Mouse (Mus musculus) kidney, postnatal 0 days (tissue): ENCODE results near the gene Robo2. TPM values are rescaled to one million over a fixed set of nuclear protein-coding genes. Genes with fewer than 3 reads are reported as not detected.

Source experiments
- ATAC-seq: fragments of 200-750 bp; cut with Nextera tagmentation; replicated peaks from 2 replicates; pipeline ENCODE4 v1.8.0; 2017; ENCODE audit warnings: low read depth, moderate number of reproducible peaks, moderate TSS enrichment, moderate library complexity; ENCODE audit not compliant: low FRiP score
- DNase-seq: peaks from one replicate; pipeline ENCODE4 v3.0.0-alpha.2; 2016; ENCODE audit warnings: low spot score
- H3K27ac ChIP-seq: fragments of 300-500 bp; sonication (generic); 2 replicates; pipeline ENCODE4 v1.5.1; 2014; ENCODE audit warnings: mild to moderate bottlenecking
- H3K27me3 ChIP-seq: fragments of 300-500 bp; sonication (generic); 2 replicates; pipeline ENCODE4 v1.6.1; 2014; ENCODE audit warnings: low read length, mixed read lengths; ENCODE audit not compliant: insufficient read depth
- H3K36me3 ChIP-seq: fragments of 300-500 bp; sonication (generic); 2 replicates; pipeline ENCODE4 v1.6.1; 2014; ENCODE audit warnings: low read length, mixed read lengths; ENCODE audit not compliant: insufficient read depth
- H3K4me1 ChIP-seq: fragments of 300-500 bp; sonication (generic); replicated peaks from 2 replicates; pipeline ENCODE4 v1.6.1; 2014; ENCODE audit warnings: antibody characterized with exemption, low read length, mixed read lengths; ENCODE audit not compliant: insufficient read depth
- H3K4me2 ChIP-seq: fragments of 300-500 bp; sonication (generic); 2 replicates; pipeline ENCODE4 v1.6.1; 2014; ENCODE audit warnings: mild to moderate bottlenecking, low read length, moderate library complexity, mixed read lengths
- H3K4me3 ChIP-seq: fragments of 300-500 bp; sonication (generic); replicated peaks from 2 replicates; pipeline ENCODE4 v1.5.1; 2014; ENCODE audit warnings: low read depth, low read length
- H3K9ac ChIP-seq: fragments of 300-500 bp; sonication (generic); 2 replicates; pipeline ENCODE4 v1.6.1; 2014; ENCODE audit warnings: low read depth, low read length
- H3K9me3 ChIP-seq: fragments of 300-500 bp; sonication (generic); replicated peaks from 2 replicates; pipeline ENCODE4 v1.6.1; 2016; ENCODE audit warnings: low read length, inconsistent platforms, mixed read lengths
- CTCF ChIP-seq: IDR thresholded peaks from 2 replicates; pipeline ENCODE4 v1.5.1; 2016; ENCODE audit warnings: antibody characterized with exemption, low read depth, mild to moderate bottlenecking, moderate library complexity
- WGBS: fragments of 180-500 bp; shearing (Covaris S2); extraction: QIAGEN DNeasy Blood & Tissue Kit; methylation state at CpG from one replicate; pipeline ENCODE4 v1.1.7; 2014; 5-methylcytosine and 5-hydroxymethylcytosine counted together
- polyA plus RNA-seq: library from polyadenylated mRNA; unstranded; fragments of >200 nt; fragmentation: Nextera tagmentation; extraction: Ambion mirVana; gene quantifications from 2 replicates; pipeline ENCODE4 v1.2.1, GENCODE M21; 2015

The Robo2 gene
- polyA plus RNA-seq, 1 experiment from 2014 or later = 30.7 TPM

DNA sequence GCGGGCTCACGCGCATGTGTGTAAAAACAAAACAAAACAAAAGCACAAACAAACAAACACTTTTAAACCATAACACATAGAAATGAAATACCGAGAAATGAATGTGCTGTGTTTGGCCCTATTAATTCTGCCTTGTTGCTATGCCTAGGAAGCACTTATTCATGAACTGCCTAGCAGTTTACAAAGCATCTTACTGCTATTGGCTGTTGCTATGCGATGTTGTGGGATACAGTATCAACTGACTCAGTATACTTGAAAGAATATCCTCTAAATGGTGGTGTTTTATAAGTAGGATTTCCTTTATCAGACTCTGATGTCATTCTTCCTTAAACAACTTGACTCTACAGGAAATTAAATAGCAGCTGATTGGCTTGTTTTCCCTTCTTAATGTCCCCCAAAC, 339.0 kb downstream of the Robo2 start:
- Histone ChIP-seq H3K4me2 (no peak overlapping the region), H3K9me3 (no peaks in the 10 kb centered on the region), H3K27me3 (no peaks in the 10 kb centered on the region), H3K9ac (no peak overlapping the region), H3K4me1 (no peaks in the 10 kb centered on the region), H3K4me3 (no peak overlapping the region), H3K27ac (no peak overlapping the region), H3K36me3 (no peaks in the 10 kb centered on the region)
- no peak for DNase-seq
- no peak for TF ChIP-seq CTCF
- no peak for ATAC-seq
- 93% methylated on average over 5 of the region's 5 CpGs for WGBS

DNA sequence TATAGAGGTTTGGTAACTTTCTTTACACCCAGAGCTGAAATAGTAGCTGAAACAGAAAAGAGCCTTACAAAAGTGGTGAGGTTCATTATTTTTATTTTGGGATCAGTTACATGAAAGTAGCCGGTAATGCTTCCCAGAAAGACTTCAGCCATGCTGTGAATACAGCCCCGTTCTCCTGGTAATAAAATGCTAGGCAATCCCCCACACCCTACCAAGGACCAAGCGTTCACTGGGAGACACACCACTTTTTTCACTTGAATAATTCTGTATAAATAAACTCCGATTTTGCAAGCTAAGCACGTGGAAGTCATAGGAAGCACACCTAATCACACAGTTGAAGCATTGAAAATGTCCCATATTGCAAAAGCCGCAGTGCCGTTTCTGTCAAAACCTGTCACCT, 341.0 kb downstream of the Robo2 start:
- no peaks in the 10 kb centered on the region for H3K36me3 ChIP-seq
- H3K27ac ChIP-seq = no peak overlapping the region
- no peaks in the 10 kb centered on the region for H3K27me3 ChIP-seq
- no peak overlapping the region for H3K4me3 ChIP-seq
- ATAC-seq = no peak
- no peaks in the 10 kb centered on the region for H3K9me3 ChIP-seq
- DNase-seq = peak; percentile 47
- H3K9ac ChIP-seq = no peak overlapping the region
- H3K4me2 ChIP-seq = peak overlapping the region; percentile 8
- 42% methylated on average over 7 of the region's 7 CpGs for WGBS
- H3K4me1 ChIP-seq = no peaks in the 10 kb centered on the region
- TF ChIP-seq CTCF = no peak

DNA sequence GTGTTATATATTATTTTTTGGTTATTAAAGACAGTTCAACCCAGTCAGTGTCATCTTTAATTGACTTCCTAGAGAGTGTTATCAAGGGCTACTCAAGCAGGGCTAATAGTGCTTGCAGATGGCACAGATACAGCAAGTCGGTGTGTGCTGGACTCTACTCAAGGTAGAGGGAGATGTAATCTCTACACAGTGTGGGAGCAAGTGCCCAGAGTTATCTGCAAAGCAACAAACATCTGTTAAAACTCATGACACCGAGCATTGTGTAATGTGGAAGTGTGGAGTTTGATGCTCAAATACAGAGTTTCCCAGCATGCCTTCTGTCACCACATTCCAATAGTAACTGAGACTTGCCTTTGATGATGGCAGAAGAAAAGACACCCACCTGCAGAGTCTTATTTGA, 345.7 kb downstream of the Robo2 start:
- H3K4me1 ChIP-seq = no peaks in the 10 kb centered on the region
- H3K27me3 ChIP-seq = no peaks in the 10 kb centered on the region
- H3K4me2 ChIP-seq = no peak overlapping the region
- DNase-seq (no peak), ATAC-seq (no peak)
- H3K36me3 ChIP-seq = no peaks in the 10 kb centered on the region
- WGBS = 67% methylated on average over 2 of the region's 2 CpGs
- H3K9ac ChIP-seq = no peak overlapping the region
- no peak overlapping the region for H3K27ac ChIP-seq
- no peaks in the 10 kb centered on the region for H3K9me3 ChIP-seq
- no peak overlapping the region for H3K4me3 ChIP-seq
- TF ChIP-seq CTCF = no peak

DNA sequence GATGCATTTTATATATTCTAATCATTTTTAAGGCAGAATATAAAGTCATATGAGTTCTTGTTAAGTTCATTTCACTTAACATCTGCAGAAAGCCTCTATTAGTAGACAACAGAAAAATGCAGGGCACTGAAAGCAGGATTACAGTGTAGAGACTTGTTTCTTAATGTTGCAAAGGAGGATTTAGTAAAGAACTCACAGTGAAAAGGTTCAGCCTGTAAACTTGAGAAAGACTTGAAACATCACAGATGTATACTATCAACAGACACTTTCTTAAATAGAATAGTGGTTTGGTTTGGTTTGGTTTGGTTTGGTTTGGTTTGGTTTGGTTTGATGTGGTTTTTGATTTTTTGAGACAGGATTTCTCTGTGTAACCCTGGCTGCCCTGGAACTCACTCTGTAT, 349.7 kb downstream of the Robo2 start:
- Histone ChIP-seq H3K9me3 (no peaks in the 10 kb centered on the region), H3K9ac (no peak overlapping the region), H3K36me3 (no peaks in the 10 kb centered on the region), H3K27ac (peak overlapping the region; percentile 68), H3K4me1 (no peaks in the 10 kb centered on the region), H3K4me2 (no peak overlapping the region), H3K4me3 (no peak overlapping the region), H3K27me3 (no peaks in the 10 kb centered on the region)
- ATAC-seq (no peak), DNase-seq (no peak)
- no peak for TF ChIP-seq CTCF

DNA sequence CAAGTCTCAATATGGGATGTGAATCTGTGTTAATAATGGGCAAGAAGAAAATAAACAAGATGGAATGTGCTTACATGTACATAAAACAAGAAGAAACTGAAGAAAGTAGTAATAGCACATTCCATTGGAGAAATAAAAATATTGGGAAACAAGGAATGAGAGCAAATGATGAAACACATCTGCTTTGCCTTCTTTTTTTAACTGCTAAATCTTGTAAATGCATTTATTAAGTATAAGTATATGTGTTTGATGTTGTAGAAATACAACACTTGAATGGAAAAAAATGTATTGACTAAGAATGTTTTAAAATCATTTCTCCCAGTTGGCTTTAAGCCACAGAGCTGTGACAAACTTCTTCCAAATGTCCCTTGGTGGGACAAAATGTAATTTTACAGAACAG, 350.1 kb downstream of the Robo2 start:
- no peak overlapping the region for H3K4me2 ChIP-seq
- no peaks in the 10 kb centered on the region for H3K9me3 ChIP-seq
- no peak overlapping the region for H3K9ac ChIP-seq
- H3K27me3 ChIP-seq = no peaks in the 10 kb centered on the region
- H3K36me3 ChIP-seq = no peaks in the 10 kb centered on the region
- H3K4me3 ChIP-seq = no peak overlapping the region
- DNase-seq (peak; percentile 78), ATAC-seq (no peak)
- H3K27ac ChIP-seq = peak overlapping the region; percentile 68
- no peak for TF ChIP-seq CTCF
- H3K4me1 ChIP-seq = no peaks in the 10 kb centered on the region

DNA sequence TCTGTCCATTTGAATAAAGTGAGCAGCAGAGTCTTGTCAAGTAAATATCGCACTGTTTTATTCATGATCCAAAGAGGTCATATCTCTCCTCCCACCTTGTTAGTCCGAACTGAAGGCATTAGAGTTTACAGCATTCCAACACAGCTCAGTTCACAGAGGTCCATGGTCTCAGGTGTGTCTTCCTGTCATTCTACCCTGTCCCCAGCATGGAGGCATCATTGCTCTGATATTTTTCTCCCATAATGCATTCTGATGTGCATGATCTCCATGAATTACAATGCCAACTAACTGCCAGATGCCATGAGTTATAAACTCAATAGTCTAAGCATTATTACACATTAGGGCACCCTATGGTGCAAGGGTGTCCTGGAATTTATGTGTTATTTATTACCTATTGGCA, 354.7 kb downstream of the Robo2 start:
- ATAC-seq = peak; percentile 40; the same call in 1 of the 2 replicates
- no peaks in the 10 kb centered on the region for H3K36me3 ChIP-seq
- no peaks in the 10 kb centered on the region for H3K27me3 ChIP-seq
- no peak for TF ChIP-seq CTCF
- no peak overlapping the region for H3K4me2 ChIP-seq
- no peak overlapping the region for H3K27ac ChIP-seq
- H3K9ac ChIP-seq = no peak overlapping the region
- 65% methylated on average over 2 of the region's 2 CpGs for WGBS
- H3K4me3 ChIP-seq = no peak overlapping the region
- DNase-seq = no peak
- H3K4me1 ChIP-seq = no peaks in the 10 kb centered on the region
- H3K9me3 ChIP-seq = no peaks in the 10 kb centered on the region

DNA sequence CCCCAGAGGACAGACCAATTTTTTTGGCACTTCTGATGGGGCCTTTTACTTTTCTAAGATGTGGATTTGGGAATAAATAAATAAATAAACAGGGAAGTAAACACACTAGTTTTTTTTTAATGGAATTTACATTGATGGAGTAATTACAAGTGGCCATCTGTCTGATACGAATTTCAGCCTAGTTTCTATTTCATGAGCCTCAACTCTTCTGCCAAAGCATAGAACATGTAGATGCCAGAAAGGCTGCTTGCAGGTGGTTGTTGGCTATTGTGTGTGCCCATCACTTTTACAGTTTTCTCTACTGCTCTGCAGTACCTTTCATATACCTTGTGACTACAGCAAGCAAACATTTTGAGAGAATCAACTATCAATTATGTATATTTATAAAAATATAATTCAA, 355.4 kb downstream of the Robo2 start:
- no peaks in the 10 kb centered on the region for H3K9me3 ChIP-seq
- TF ChIP-seq CTCF = no peak
- no peaks in the 10 kb centered on the region for H3K36me3 ChIP-seq
- no peaks in the 10 kb centered on the region for H3K27me3 ChIP-seq
- ATAC-seq (no peak), DNase-seq (no peak)
- no peak overlapping the region for H3K4me2 ChIP-seq
- no peaks in the 10 kb centered on the region for H3K4me1 ChIP-seq
- H3K27ac ChIP-seq = no peak overlapping the region
- 84% methylated on average over 1 of the region's 1 CpGs for WGBS
- H3K4me3 ChIP-seq = no peak overlapping the region
- no peak overlapping the region for H3K9ac ChIP-seq
